Mouse (Mus musculus): ENCODE measurements around the gene Olfr722. TPM values are rescaled to one million over a fixed set of nuclear protein-coding genes. Genes with fewer than 3 reads are reported as not detected.
"Not testable (repeated sequence)": the region's sequence is repeated elsewhere in the genome, so short reads cannot be mapped to it uniquely, and the experiment has no call there.

Gene Olfr722
- polyA plus RNA-seq (2012; ENCODE audit: insufficient read depth, insufficient read length, missing spikeins) = not detected in 2 replicates

DNA sequence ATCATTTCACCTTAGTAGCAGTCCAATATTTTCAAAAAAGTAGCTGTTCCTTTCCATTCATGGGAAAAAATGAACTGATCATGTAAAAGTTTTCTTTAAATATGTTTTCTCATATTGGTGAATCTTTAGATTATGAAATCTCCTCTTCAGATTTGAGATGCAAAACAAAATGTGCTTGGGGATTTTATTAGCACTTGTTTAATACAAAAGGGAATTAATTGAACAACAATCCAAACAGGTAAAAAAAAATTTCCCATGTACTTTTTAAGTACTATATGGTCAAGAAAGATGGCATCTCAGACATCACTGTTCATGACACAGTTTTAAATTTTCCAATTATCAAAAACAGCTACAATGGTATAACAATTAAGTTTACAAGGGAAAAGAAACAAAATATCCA, at the start of gene Olfr722:
Olfr722 (minus strand) TSS at position 101 of the 400 bp plus-strand sequence.
- Histone ChIP-seq H3K4me3 (ENCODE audit: insufficient read depth, low read length) (no peak within 1 kb of the TSS), H3K27ac (ENCODE audit: insufficient read depth, low read depth, low read length) (no peak within 1 kb of the TSS), H3K4me1 (ENCODE audit: control insufficient read depth, insufficient read depth, low read length) (no peaks in the 10 kb centered on the region)
- TF ChIP-seq CTCF (IDR thresholded peaks at IDR 0.05; ENCODE audit: low read depth, low read length) = no peak
- no peak for TF ChIP-seq POLR2A (IDR thresholded peaks at IDR 0.05; ENCODE audit: borderline replicate concordance, low read depth, low read length)

DNA sequence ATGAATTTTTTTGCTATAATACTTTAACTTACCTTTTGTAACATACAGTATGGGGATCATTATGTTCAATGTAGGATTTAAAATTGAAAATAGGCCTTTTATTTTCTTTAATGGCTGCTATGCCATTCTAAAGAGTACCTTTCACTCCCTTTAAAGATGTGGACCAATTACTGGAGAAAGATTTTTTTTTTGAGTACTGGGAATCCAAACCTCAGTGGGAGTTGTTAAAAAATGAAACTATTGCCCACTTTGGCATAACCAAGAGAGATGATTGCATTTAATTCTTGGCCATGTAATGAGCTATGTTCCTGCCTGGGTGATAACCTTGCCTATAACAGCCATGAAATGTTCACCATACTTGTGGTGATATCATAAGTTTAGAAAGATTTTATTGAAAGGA, 29.9 kb upstream of the Olfr722 start, which contains the start of gene Olfr723:
Olfr723 (minus strand) TSS at position 101 of the 400 bp plus-strand sequence.
- not testable (repeated sequence) for H3K27ac ChIP-seq (ENCODE audit: insufficient read depth, low read depth, low read length); H3K4me1 ChIP-seq (ENCODE audit: control insufficient read depth, insufficient read depth, low read length); H3K4me3 ChIP-seq (ENCODE audit: insufficient read depth, low read length)

DNA sequence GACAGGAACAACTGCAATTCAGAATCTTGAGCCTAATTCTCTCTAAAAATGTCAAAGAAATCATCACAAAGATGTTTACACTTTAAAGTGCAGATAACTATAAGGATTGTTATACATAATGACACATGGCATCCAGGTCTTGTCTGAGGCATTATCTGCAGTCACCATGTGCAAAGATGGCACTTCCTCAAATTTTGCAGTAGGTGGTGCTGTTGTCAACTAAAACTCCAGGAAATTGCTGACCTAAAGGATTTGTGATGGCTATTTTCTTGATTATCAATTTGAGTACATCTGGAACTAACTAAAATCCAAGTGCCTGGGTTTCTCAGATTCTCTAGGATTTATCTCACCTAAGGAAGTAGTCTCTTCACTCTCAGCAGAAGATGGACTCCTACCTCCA, 41.4 kb downstream of the Olfr722 start:
- Histone ChIP-seq H3K4me1 (ENCODE audit: control insufficient read depth, insufficient read depth, low read length) (no peaks in the 10 kb centered on the region), H3K27ac (ENCODE audit: insufficient read depth, low read depth, low read length) (no peak overlapping the region), H3K4me3 (ENCODE audit: insufficient read depth, low read length) (no peak overlapping the region)
- no peak for TF ChIP-seq POLR2A (IDR thresholded peaks at IDR 0.05; ENCODE audit: borderline replicate concordance, low read depth, low read length)
- TF ChIP-seq CTCF (IDR thresholded peaks at IDR 0.05; ENCODE audit: low read depth, low read length) = no peak

Other genes starting within 250 kb of the Olfr722 start
- gene Armh4, start 118.6 kb downstream of the Olfr722 start, polyA plus RNA-seq (2012; ENCODE audit: insufficient read depth, insufficient read length, missing spikeins) = not detected in 2 replicates
- not detected in 2 replicates for gene Olfr723, start 29.8 kb upstream of the Olfr722 start, polyA plus RNA-seq (2012; ENCODE audit: insufficient read depth, insufficient read length, missing spikeins)
- not detected in 2 replicates for gene Olfr724, start 61.3 kb upstream of the Olfr722 start, polyA plus RNA-seq (2012; ENCODE audit: insufficient read depth, insufficient read length, missing spikeins)
- gene Olfr725, start 138.4 kb upstream of the Olfr722 start, polyA plus RNA-seq (2012; ENCODE audit: insufficient read depth, insufficient read length, missing spikeins) = not detected in 2 replicates
- gene Olfr726, start 189.0 kb upstream of the Olfr722 start, polyA plus RNA-seq (2012; ENCODE audit: insufficient read depth, insufficient read length, missing spikeins) = not detected in 2 replicates
- not detected in 2 replicates for gene Olfr727, start 221.2 kb upstream of the Olfr722 start, polyA plus RNA-seq (2012; ENCODE audit: insufficient read depth, insufficient read length, missing spikeins)
- gene Olfr728, start 240.7 kb upstream of the Olfr722 start, polyA plus RNA-seq (2012; ENCODE audit: insufficient read depth, insufficient read length, missing spikeins) = 0.67 TPM in 1 of 2 replicates, not detected in the other

Data from bone marrow macrophage, adult 2 months (primary cell).